Mouse (Mus musculus) neural tube, embryonic 14.5 days (tissue): ENCODE data around the gene Lrrk2. TPM values are rescaled to one million over a fixed set of nuclear protein-coding genes. Genes with fewer than 3 reads are reported as not detected.
"Not testable (repeated sequence)": the region's sequence is repeated elsewhere in the genome, so short reads cannot be mapped to it uniquely, and the experiment has no call there.

Experiments used
- ATAC-seq: fragments of 200-750 bp; cut with Nextera tagmentation; 2 replicates; pipeline ENCODE4 v1.8.0; 2017; ENCODE audit warnings: low read depth, mild to moderate bottlenecking, moderate TSS enrichment, moderate library complexity
- H3K27ac ChIP-seq: fragments of 300-500 bp; sonication (generic); 2 replicates; pipeline ENCODE4 v1.5.1; 2014; ENCODE audit warnings: low read depth, mild to moderate bottlenecking, control low read depth, low read length, moderate library complexity, mixed read lengths
- H3K27me3 ChIP-seq: fragments of 300-500 bp; sonication (generic); 2 replicates; pipeline ENCODE4 v1.6.1; 2014; ENCODE audit warnings: low read length; ENCODE audit not compliant: control insufficient read depth, insufficient read depth
- H3K36me3 ChIP-seq: fragments of 300-500 bp; sonication (generic); 2 replicates; pipeline ENCODE4 v1.6.1; 2014; ENCODE audit warnings: low read length, mixed read lengths; ENCODE audit not compliant: control insufficient read depth, insufficient read depth
- H3K4me1 ChIP-seq: fragments of 300-500 bp; sonication (generic); 2 replicates; pipeline ENCODE4 v1.6.1; 2014; ENCODE audit warnings: low read length; ENCODE audit not compliant: control insufficient read depth, insufficient read depth
- H3K4me2 ChIP-seq: fragments of 300-500 bp; sonication (generic); 2 replicates; pipeline ENCODE4 v1.6.1; 2014; ENCODE audit warnings: mild to moderate bottlenecking, low read depth, low read length, control low read depth
- H3K4me3 ChIP-seq: fragments of 300-500 bp; sonication (generic); 2 replicates; pipeline ENCODE4 v1.5.1; 2014; ENCODE audit warnings: low read depth, low read length, control low read depth, mixed read lengths
- H3K9ac ChIP-seq: fragments of 300-500 bp; sonication (generic); replicated peaks from 2 replicates; pipeline ENCODE4 v1.6.1; 2014; ENCODE audit warnings: low read depth, mild to moderate bottlenecking, control low read depth, low read length, mixed read lengths
- H3K9me3 ChIP-seq: fragments of 300-500 bp; sonication (generic); 2 replicates; pipeline ENCODE4 v1.6.1; 2016; ENCODE audit warnings: low read length; ENCODE audit not compliant: control insufficient read depth
- WGBS: fragments of 180-500 bp; shearing (Covaris S2); extraction: QIAGEN DNeasy Blood & Tissue Kit; methylation state at CpG from one replicate; pipeline ENCODE4 v1.1.7; 2014; 5-methylcytosine and 5-hydroxymethylcytosine counted together
- polyA plus RNA-seq: library from polyadenylated mRNA; unstranded; fragments of >200 nt; fragmentation: Nextera tagmentation; extraction: Ambion mirVana; gene quantifications from 2 replicates; pipeline ENCODE4 v1.2.1, GENCODE M21; 2014

Lrrk2 gene
- polyA plus RNA-seq, 1 experiment from 2014 or later = 2.3 TPM

GRCm38 (mm10) chr15:91754546-91754945 is 81.6 kb downstream of the Lrrk2 start:
- Histone ChIP-seq H3K27me3 (no peaks in the 10 kb centered on the region), H3K4me3 (no peak overlapping the region), H3K4me2 (no peak overlapping the region), H3K4me1 (no peaks in the 10 kb centered on the region), H3K9me3 (no peaks in the 10 kb centered on the region), H3K9ac (no peak overlapping the region), H3K36me3 (no peaks in the 10 kb centered on the region), H3K27ac (no peak overlapping the region)
- 21% methylated on average over 3 of the region's 3 CpGs for WGBS
- ATAC-seq = no peak

- no peak overlapping the region for H3K9ac ChIP-seq
- no peaks in the 10 kb centered on the region for H3K27me3 ChIP-seq
- H3K9me3 ChIP-seq = no peaks in the 10 kb centered on the region
- no peak for ATAC-seq
- H3K27ac ChIP-seq = no peak overlapping the region
- no peak overlapping the region for H3K4me3 ChIP-seq
- no peaks in the 10 kb centered on the region for H3K4me1 ChIP-seq
- H3K36me3 ChIP-seq = no peaks in the 10 kb centered on the region
- H3K4me2 ChIP-seq = no peak overlapping the region
- 89% methylated on average over 16 of the region's 16 CpGs for WGBS
Observed at GRCm38 (mm10) chr15:91755756-91756155, 82.8 kb downstream of the Lrrk2 start.

GRCm38 (mm10) chr15:91772041-91772440 is 99.1 kb downstream of the Lrrk2 start:
- H3K4me3 ChIP-seq = no peak overlapping the region
- 36% methylated on average over 4 of the region's 4 CpGs for WGBS
- no peaks in the 10 kb centered on the region for H3K36me3 ChIP-seq
- no peak overlapping the region for H3K4me2 ChIP-seq
- H3K9ac ChIP-seq = no peak overlapping the region
- ATAC-seq = no peak
- H3K9me3 ChIP-seq = no peaks in the 10 kb centered on the region
- no peaks in the 10 kb centered on the region for H3K4me1 ChIP-seq
- no peak overlapping the region for H3K27ac ChIP-seq
- no peaks in the 10 kb centered on the region for H3K27me3 ChIP-seq

GRCm38 (mm10) chr15:91779166-91779565 is 106.2 kb downstream of the Lrrk2 start:
- Histone ChIP-seq H3K27ac (no peak overlapping the region), H3K36me3 (no peaks in the 10 kb centered on the region), H3K27me3 (no peaks in the 10 kb centered on the region), H3K4me1 (no peaks in the 10 kb centered on the region), H3K4me2 (no peak overlapping the region), H3K9me3 (no peaks in the 10 kb centered on the region), H3K4me3 (no peak overlapping the region), H3K9ac (no peak overlapping the region)
- WGBS = 95% methylated on average over 9 of the region's 9 CpGs
- no peak for ATAC-seq

- Histone ChIP-seq H3K4me2 (no peak overlapping the region), H3K36me3 (no peaks in the 10 kb centered on the region), H3K4me3 (no peak overlapping the region), H3K27ac (no peak overlapping the region), H3K9ac (no peak overlapping the region), H3K4me1 (no peaks in the 10 kb centered on the region), H3K27me3 (no peaks in the 10 kb centered on the region), H3K9me3 (no peaks in the 10 kb centered on the region)
- WGBS = 32% methylated on average over 6 of the region's 6 CpGs
- ATAC-seq = no peak
Observed at GRCm38 (mm10) chr15:91781172-91781571, 108.2 kb downstream of the Lrrk2 start.

GRCm38 (mm10) chr15:91788338-91788737 is 115.4 kb downstream of the Lrrk2 start:
- no peaks in the 10 kb centered on the region for H3K4me1 ChIP-seq
- WGBS = 91% methylated on average over 11 of the region's 11 CpGs
- H3K9me3 ChIP-seq = no peaks in the 10 kb centered on the region
- H3K9ac ChIP-seq = no peak overlapping the region
- H3K36me3 ChIP-seq = no peaks in the 10 kb centered on the region
- no peaks in the 10 kb centered on the region for H3K27me3 ChIP-seq
- H3K4me3 ChIP-seq = no peak overlapping the region
- H3K4me2 ChIP-seq = no peak overlapping the region
- no peak overlapping the region for H3K27ac ChIP-seq
- no peak for ATAC-seq

- Histone ChIP-seq H3K9ac (no peak overlapping the region), H3K4me3 (no peak overlapping the region), H3K27ac (no peak overlapping the region), H3K27me3 (no peaks in the 10 kb centered on the region), H3K36me3 (no peaks in the 10 kb centered on the region), H3K4me2 (no peak overlapping the region), H3K4me1 (no peaks in the 10 kb centered on the region), H3K9me3 (no peaks in the 10 kb centered on the region)
- WGBS = 92% methylated on average over 4 of the region's 4 CpGs
- no peak for ATAC-seq
Observed at GRCm38 (mm10) chr15:91806463-91806862, 133.5 kb downstream of the Lrrk2 start.

GRCm38 (mm10) chr15:91835319-91835718 is 162.3 kb downstream of the Lrrk2 start:
- Histone ChIP-seq H3K9ac (no peak overlapping the region), H3K27me3 (no peaks in the 10 kb centered on the region), H3K9me3 (no peaks in the 10 kb centered on the region), H3K4me1 (no peaks in the 10 kb centered on the region), H3K36me3 (no peaks in the 10 kb centered on the region), H3K27ac (no peak overlapping the region), H3K4me2 (no peak overlapping the region), H3K4me3 (no peak overlapping the region)
- WGBS = 81% methylated on average over 6 of the region's 6 CpGs
- no peak for ATAC-seq

GRCm38 (mm10) chr15:91837965-91838364 is 165.0 kb downstream of the Lrrk2 start, which contains the start of gene Smgc:
Smgc (plus strand) TSS chr15:91838265.
- WGBS = 90% methylated on average over 7 of the region's 7 CpGs
- no peak for ATAC-seq

GRCm38 (mm10) chr15:91864130-91864529 is 191.2 kb downstream of the Lrrk2 start:
- 16% methylated on average over 5 of the region's 5 CpGs for WGBS
- not testable (repeated sequence) for H3K4me3 ChIP-seq, H3K36me3 ChIP-seq, H3K27ac ChIP-seq, H3K4me1 ChIP-seq, H3K9me3 ChIP-seq, ATAC-seq, H3K4me2 ChIP-seq, H3K27me3 ChIP-seq, H3K9ac ChIP-seq

More at GRCm38 (mm10) chr15:91837965-91838364, 165.0 kb downstream of the Lrrk2 start, which contains the start of gene Smgc:
- H3K9me3 ChIP-seq = no peaks in the 10 kb centered on the region
- no peaks in the 10 kb centered on the region for H3K36me3 ChIP-seq
- H3K9ac ChIP-seq = no peak within 1 kb of the TSS
- no peak within 1 kb of the TSS for H3K27ac ChIP-seq
- H3K4me2 ChIP-seq = no peak within 1 kb of the TSS
- no peaks in the 10 kb centered on the region for H3K4me1 ChIP-seq
- H3K4me3 ChIP-seq = no peak within 1 kb of the TSS
- no peaks in the 10 kb centered on the region for H3K27me3 ChIP-seq
